Mouse (Mus musculus): Measurements from ENCODE around the gene Tsc22d1. TPM values are rescaled to one million over a fixed set of nuclear protein-coding genes. Genes with fewer than 3 reads are reported as not detected.

The Tsc22d1 gene
- total and polyA plus RNA-seq, 2 experiments from 2014 or later: 170 to 241 TPM

DNA sequence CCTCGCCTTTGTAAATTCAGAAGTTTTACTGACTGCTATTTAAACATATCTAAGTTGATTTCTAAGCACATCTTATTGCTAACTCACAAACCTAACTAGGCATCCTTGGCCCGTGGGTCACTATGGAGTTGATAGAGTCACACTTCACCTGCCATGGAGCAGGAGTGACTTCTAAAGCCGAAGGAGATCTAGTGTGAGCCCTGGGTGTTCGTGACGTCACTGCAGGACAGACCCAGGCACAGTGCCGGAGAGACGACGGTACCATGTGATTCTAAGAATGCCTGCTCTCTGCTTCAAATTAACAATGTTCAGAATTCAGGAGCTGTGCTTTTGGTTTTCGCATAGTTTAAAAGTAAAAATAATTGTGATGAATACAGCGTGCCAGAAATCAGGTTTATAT lies 93.9 kb downstream of the Tsc22d1 start:
- Histone ChIP-seq H3K36me3 (replicated peaks; ENCODE audit: control insufficient read depth, insufficient read depth, low read length) (peaks cover 20% of the 10 kb centered on the region), H3K9ac (replicated peaks; ENCODE audit: low read depth, low read length) (no peak overlapping the region), H3K27me3 (ENCODE audit: control insufficient read depth, insufficient read depth, low read length) (no peaks in the 10 kb centered on the region), H3K4me1 (ENCODE audit: control insufficient read depth, insufficient read depth) (peaks cover 14% of the 10 kb centered on the region; the same call in 1 of the 2 replicates), H3K4me3 (ENCODE audit: low read depth, low read length) (no peak overlapping the region), H3K9me3 (replicated peaks; ENCODE audit: control insufficient read depth, low read length) (no peaks in the 10 kb centered on the region), H3K4me2 (ENCODE audit: low read depth, low read length) (no peak overlapping the region), H3K27ac (ENCODE audit: low read depth) (no peak overlapping the region)
- no peak for TF ChIP-seq EP300 (IDR thresholded peaks at IDR 0.05; ENCODE audit: low read depth)
- no peak for TF ChIP-seq CTCF (IDR thresholded peaks at IDR 0.05; ENCODE audit: low read depth)
- WGBS: 62% methylated on average over 10 of the region's 10 CpGs
- no peak for DNase-seq (ENCODE audit: low spot score)
- no peak for ATAC-seq (ENCODE audit: insufficient read depth, low read depth)

GRCm38 (mm10) chr14:76511971-76512370 lies 97.2 kb downstream of the Tsc22d1 start:
- H3K4me1 ChIP-seq (ENCODE audit: control insufficient read depth, insufficient read depth): peaks cover 13% of the 10 kb centered on the region
- DNase-seq (ENCODE audit: low spot score): no peak
- no peak for ATAC-seq (ENCODE audit: insufficient read depth, low read depth)
- no peak overlapping the region for H3K4me2 ChIP-seq (ENCODE audit: low read depth, low read length)
- whole genome bisulfite sequencing: 73% methylated on average over 7 of the region's 7 CpGs
- no peak overlapping the region for H3K9ac ChIP-seq (replicated peaks; ENCODE audit: low read depth, low read length)
- peaks cover 13% of the 10 kb centered on the region for H3K36me3 ChIP-seq (replicated peaks; ENCODE audit: control insufficient read depth, insufficient read depth, low read length)
- no peak overlapping the region for H3K4me3 ChIP-seq (ENCODE audit: low read depth, low read length)
- TF ChIP-seq CTCF (IDR thresholded peaks at IDR 0.05; ENCODE audit: low read depth) (no peak), EP300 (IDR thresholded peaks at IDR 0.05; ENCODE audit: low read depth) (no peak)
- no peaks in the 10 kb centered on the region for H3K27me3 ChIP-seq (ENCODE audit: control insufficient read depth, insufficient read depth, low read length)
- no peaks in the 10 kb centered on the region for H3K9me3 ChIP-seq (replicated peaks; ENCODE audit: control insufficient read depth, low read length)
- no peak overlapping the region for H3K27ac ChIP-seq (ENCODE audit: low read depth)

GRCm38 (mm10) chr14:76513395-76514049 lies 98.8 kb downstream of the Tsc22d1 start:
- peaks cover 6% of the 10 kb centered on the region; the same call in 1 of the 2 replicates for H3K4me1 ChIP-seq (ENCODE audit: control insufficient read depth, insufficient read depth)
- H3K27me3 ChIP-seq (ENCODE audit: control insufficient read depth, insufficient read depth, low read length): no peaks in the 10 kb centered on the region
- TF ChIP-seq EP300 (IDR thresholded peaks at IDR 0.05; ENCODE audit: low read depth) (no peak), CTCF (IDR thresholded peaks at IDR 0.05; ENCODE audit: low read depth) (no peak)
- WGBS: 52% methylated on average over 11 of the region's 11 CpGs
- no peak for ATAC-seq (ENCODE audit: insufficient read depth, low read depth)
- H3K4me2 ChIP-seq (ENCODE audit: low read depth, low read length): no peak overlapping the region
- H3K36me3 ChIP-seq (replicated peaks; ENCODE audit: control insufficient read depth, insufficient read depth, low read length): no peaks in the 10 kb centered on the region
- H3K27ac ChIP-seq (ENCODE audit: low read depth): no peak overlapping the region
- no peak for DNase-seq (ENCODE audit: low spot score)
- H3K4me3 ChIP-seq (ENCODE audit: low read depth, low read length): no peak overlapping the region
- H3K9ac ChIP-seq (replicated peaks; ENCODE audit: low read depth, low read length): no peak overlapping the region
- no peaks in the 10 kb centered on the region for H3K9me3 ChIP-seq (replicated peaks; ENCODE audit: control insufficient read depth, low read length)

DNA sequence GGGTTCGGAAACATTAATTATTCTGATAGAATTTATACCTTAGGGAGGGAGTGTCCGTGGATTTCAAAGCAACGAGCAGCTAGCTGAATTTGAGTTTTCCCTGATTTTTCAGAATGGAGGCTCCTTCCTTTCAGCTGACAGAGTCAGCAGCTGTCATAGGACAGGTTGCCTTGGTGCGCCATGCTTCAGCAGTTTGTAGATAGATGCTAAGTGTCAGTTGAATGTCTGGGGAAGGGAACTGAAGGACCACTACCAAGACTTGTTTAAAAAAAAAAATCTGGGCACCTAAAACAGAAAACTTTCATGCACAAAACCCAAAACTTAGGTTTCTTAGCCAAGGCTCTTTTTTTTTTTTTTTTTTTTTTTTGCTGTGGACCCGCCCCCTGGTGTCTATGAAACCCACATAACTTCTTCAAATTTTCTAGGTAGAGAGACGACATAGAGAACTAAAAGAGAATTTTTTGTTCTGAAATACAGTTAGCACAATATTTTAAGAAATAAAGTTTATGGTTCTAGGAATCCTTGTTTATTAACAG lies 99.4 kb downstream of the Tsc22d1 start:
- ATAC-seq (ENCODE audit: insufficient read depth, low read depth) (no peak), DNase-seq (ENCODE audit: low spot score) (no peak)
- H3K36me3 ChIP-seq (replicated peaks; ENCODE audit: control insufficient read depth, insufficient read depth, low read length): no peaks in the 10 kb centered on the region
- H3K9ac ChIP-seq (replicated peaks; ENCODE audit: low read depth, low read length): no peak overlapping the region
- H3K4me3 ChIP-seq (ENCODE audit: low read depth, low read length): no peak overlapping the region
- no peaks in the 10 kb centered on the region for H3K27me3 ChIP-seq (ENCODE audit: control insufficient read depth, insufficient read depth, low read length)
- TF ChIP-seq EP300 (IDR thresholded peaks at IDR 0.05; ENCODE audit: low read depth) (no peak), CTCF (IDR thresholded peaks at IDR 0.05; ENCODE audit: low read depth) (no peak)
- H3K9me3 ChIP-seq (replicated peaks; ENCODE audit: control insufficient read depth, low read length): no peaks in the 10 kb centered on the region
- no peak overlapping the region for H3K27ac ChIP-seq (ENCODE audit: low read depth)
- peaks cover 6% of the 10 kb centered on the region; the same call in 1 of the 2 replicates for H3K4me1 ChIP-seq (ENCODE audit: control insufficient read depth, insufficient read depth)
- H3K4me2 ChIP-seq (ENCODE audit: low read depth, low read length): no peak overlapping the region
- WGBS: 67% methylated on average over 6 of the region's 6 CpGs

GRCm38 (mm10) chr14:76515620-76516019 lies 100.9 kb downstream of the Tsc22d1 start:
- Histone ChIP-seq H3K4me1 (ENCODE audit: control insufficient read depth, insufficient read depth) (peaks cover 6% of the 10 kb centered on the region; the same call in 1 of the 2 replicates), H3K9ac (replicated peaks; ENCODE audit: low read depth, low read length) (no peak overlapping the region), H3K27ac (ENCODE audit: low read depth) (no peak overlapping the region), H3K4me2 (ENCODE audit: low read depth, low read length) (no peak overlapping the region), H3K9me3 (replicated peaks; ENCODE audit: control insufficient read depth, low read length) (no peaks in the 10 kb centered on the region), H3K4me3 (ENCODE audit: low read depth, low read length) (no peak overlapping the region), H3K36me3 (replicated peaks; ENCODE audit: control insufficient read depth, insufficient read depth, low read length) (no peaks in the 10 kb centered on the region), H3K27me3 (ENCODE audit: control insufficient read depth, insufficient read depth, low read length) (no peaks in the 10 kb centered on the region)
- ATAC-seq (ENCODE audit: insufficient read depth, low read depth): no peak
- 69% methylated on average over 7 of the region's 7 CpGs for WGBS
- TF ChIP-seq EP300 (IDR thresholded peaks at IDR 0.05; ENCODE audit: low read depth) (no peak), CTCF (IDR thresholded peaks at IDR 0.05; ENCODE audit: low read depth) (no peak)
- DNase-seq (ENCODE audit: low spot score): no peak
